Mouse (Mus musculus) liver, embryonic 11.5 days (tissue): Measurements from ENCODE around the gene Itgb6. TPM values are rescaled to one million over a fixed set of nuclear protein-coding genes. Genes with fewer than 3 reads are reported as not detected.

Experiments
- ATAC-seq: fragments of 200-750 bp; cut with Nextera tagmentation; replicated peaks from 2 replicates; pipeline ENCODE4 v1.8.0; 2017; ENCODE audit warnings: moderate number of reproducible peaks, mild to moderate bottlenecking, moderate TSS enrichment, moderate library complexity; ENCODE audit not compliant: low FRiP score
- DNase-seq: peaks from one replicate; pipeline ENCODE4 v3.0.0-alpha.2; 2017; ENCODE audit warnings: low spot score
- H3K27ac ChIP-seq: fragments of 300-500 bp; sonication (generic); 2 replicates; pipeline ENCODE4 v1.5.1; 2014; ENCODE audit warnings: mild to moderate bottlenecking, low read depth, low read length, control low read depth
- H3K27me3 ChIP-seq: fragments of 300-500 bp; sonication (generic); replicated peaks from 2 replicates; pipeline ENCODE4 v1.6.1; 2014; ENCODE audit warnings: low read length, mixed read lengths; ENCODE audit not compliant: control insufficient read depth, insufficient read depth
- H3K36me3 ChIP-seq: fragments of 300-500 bp; sonication (generic); 2 replicates; pipeline ENCODE4 v1.6.1; 2014; ENCODE audit warnings: mild to moderate bottlenecking, low read length, moderate library complexity, mixed read lengths; ENCODE audit not compliant: control insufficient read depth, insufficient read depth
- H3K4me1 ChIP-seq: fragments of 300-500 bp; sonication (generic); replicated peaks from 2 replicates; pipeline ENCODE4 v1.6.1; 2014; ENCODE audit warnings: low read length, mixed read lengths; ENCODE audit not compliant: control insufficient read depth, insufficient read depth
- H3K4me2 ChIP-seq: fragments of 300-500 bp; sonication (generic); 2 replicates; pipeline ENCODE4 v1.6.1; 2014; ENCODE audit warnings: mild to moderate bottlenecking, control low read depth, moderate library complexity
- H3K4me3 ChIP-seq: fragments of 300-500 bp; sonication (generic); 2 replicates; pipeline ENCODE4 v1.5.1; 2014; ENCODE audit warnings: low read depth, low read length, control low read depth
- H3K9ac ChIP-seq: fragments of 300-500 bp; sonication (generic); 2 replicates; pipeline ENCODE4 v1.6.1; 2014; ENCODE audit warnings: low read depth, low read length, control low read depth
- H3K9me3 ChIP-seq: fragments of 300-500 bp; sonication (generic); 2 replicates; pipeline ENCODE4 v1.6.1; 2016; ENCODE audit warnings: low read length, inconsistent platforms, mixed read lengths; ENCODE audit not compliant: control insufficient read depth
- WGBS: fragments of 180-500 bp; shearing (Covaris S2); extraction: QIAGEN DNeasy Blood & Tissue Kit; methylation state at CpG from one replicate; pipeline ENCODE4 v1.1.7; 2014; 5-methylcytosine and 5-hydroxymethylcytosine counted together
- polyA plus RNA-seq: library from polyadenylated mRNA; unstranded; fragments of >200 nt; fragmentation: Nextera tagmentation; extraction: Ambion mirVana; gene quantifications from 2 replicates; pipeline ENCODE4 v1.2.1, GENCODE M21; 2014

The Itgb6 gene
- polyA plus RNA-seq, 1 experiment from 2014 or later, result 0.23 TPM

DNA sequence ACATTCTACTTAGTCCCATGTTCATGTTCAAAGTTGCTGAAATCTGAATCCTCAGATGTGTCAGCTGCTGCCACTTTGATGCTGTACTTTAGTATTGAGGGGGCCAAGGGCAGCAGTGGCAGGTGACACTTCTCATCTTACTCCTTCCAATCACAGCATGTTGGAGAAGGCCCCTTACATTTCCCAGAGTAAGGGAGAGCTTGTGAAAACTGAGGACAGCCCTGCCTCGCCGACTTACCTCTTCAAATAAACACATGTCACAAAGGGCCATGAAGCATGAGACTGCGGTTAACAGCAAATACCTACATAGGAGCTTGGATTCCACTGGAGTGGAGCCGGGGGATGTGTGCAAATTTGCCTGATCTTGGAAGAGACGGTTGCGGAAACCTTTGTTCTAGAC lies 86.4 kb downstream of the Itgb6 start:
- H3K9ac ChIP-seq, result no peak overlapping the region
- no peaks in the 10 kb centered on the region for H3K27me3 ChIP-seq
- no peaks in the 10 kb centered on the region for H3K36me3 ChIP-seq
- no peaks in the 10 kb centered on the region for H3K4me1 ChIP-seq
- no peak overlapping the region for H3K4me3 ChIP-seq
- no peak for DNase-seq
- WGBS, result 72% methylated on average over 6 of the region's 6 CpGs
- no peak overlapping the region for H3K4me2 ChIP-seq
- no peak for ATAC-seq
- no peaks in the 10 kb centered on the region for H3K9me3 ChIP-seq
- no peak overlapping the region for H3K27ac ChIP-seq

DNA sequence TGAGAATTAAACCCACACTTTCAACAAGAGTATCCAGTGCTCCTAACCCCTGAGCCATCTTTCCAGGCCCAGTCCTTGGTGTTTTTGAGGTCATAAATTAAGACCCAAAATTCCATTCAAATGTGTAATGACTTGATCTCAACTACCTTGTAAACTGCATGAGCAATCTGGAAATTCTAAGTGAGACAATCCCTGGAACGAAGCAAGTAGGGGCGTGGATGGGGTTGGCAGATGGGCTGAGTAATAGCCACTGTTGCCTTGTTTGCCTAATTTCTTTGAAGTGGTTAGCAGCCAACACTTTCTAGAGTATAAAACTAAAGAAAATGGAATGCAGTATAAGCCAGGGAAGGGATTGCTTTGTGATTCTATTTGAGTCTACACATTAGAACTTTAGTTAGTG lies 89.7 kb downstream of the Itgb6 start:
- ATAC-seq, result no peak
- Histone ChIP-seq H3K4me2 (no peak overlapping the region), H3K4me3 (no peak overlapping the region), H3K9ac (no peak overlapping the region), H3K27ac (no peak overlapping the region), H3K4me1 (no peaks in the 10 kb centered on the region), H3K27me3 (no peaks in the 10 kb centered on the region), H3K36me3 (no peaks in the 10 kb centered on the region), H3K9me3 (no peaks in the 10 kb centered on the region)
- no peak for DNase-seq
- 71% methylated on average over 2 of the region's 2 CpGs for WGBS

DNA sequence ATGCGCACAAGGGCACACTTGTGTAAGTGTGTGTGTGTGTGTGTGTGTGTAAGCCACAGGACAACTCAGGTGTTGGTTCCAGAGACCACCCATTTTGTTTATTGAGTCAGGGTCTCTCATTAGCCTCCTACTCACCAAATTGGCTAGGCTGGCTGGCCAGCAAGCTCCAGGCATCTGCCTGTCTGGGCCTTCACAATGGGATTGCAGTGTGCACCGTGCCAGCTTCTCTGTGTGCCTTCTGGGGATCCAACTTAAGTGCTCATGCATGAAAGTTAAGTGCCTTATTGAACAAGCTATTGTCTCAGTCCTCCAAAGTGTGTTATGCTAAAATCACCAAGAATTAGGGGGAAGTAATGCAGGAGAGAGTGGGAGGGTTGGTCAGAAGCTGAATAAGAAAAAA lies 92.1 kb downstream of the Itgb6 start:
- Histone ChIP-seq H3K4me3 (no peak overlapping the region), H3K27ac (no peak overlapping the region), H3K9ac (no peak overlapping the region), H3K36me3 (no peaks in the 10 kb centered on the region), H3K27me3 (no peaks in the 10 kb centered on the region), H3K9me3 (no peaks in the 10 kb centered on the region), H3K4me2 (no peak overlapping the region), H3K4me1 (no peaks in the 10 kb centered on the region; the same call in 1 of the 2 replicates)
- 80% methylated on average over 2 of the region's 2 CpGs for WGBS
- DNase-seq (no peak), ATAC-seq (no peak)

DNA sequence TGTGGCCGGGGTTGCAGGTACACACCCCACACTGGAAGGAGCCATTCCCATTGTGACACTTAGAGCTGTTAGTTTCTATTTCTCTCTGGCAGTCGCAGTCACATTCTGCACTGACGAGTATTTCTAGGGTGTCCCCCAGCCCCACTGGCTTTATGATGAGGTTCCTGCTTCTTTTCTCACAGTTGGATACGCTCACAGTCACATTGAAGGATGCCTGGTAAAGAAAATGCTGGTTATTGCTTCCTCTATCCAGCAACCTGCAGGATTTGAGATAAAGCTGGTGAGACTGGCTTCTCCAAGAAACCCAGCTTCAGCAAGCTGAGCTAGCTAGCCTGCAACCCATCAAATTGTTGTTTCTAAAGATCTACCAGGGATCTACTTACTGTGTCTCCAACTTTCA lies 94.5 kb downstream of the Itgb6 start:
- WGBS, result 63% methylated on average over 4 of the region's 4 CpGs
- DNase-seq, result no peak

GRCm38 (mm10) chr2:60627515-60627914 lies 94.9 kb downstream of the Itgb6 start:
- 81% methylated on average over 10 of the region's 10 CpGs for WGBS
- no peak overlapping the region for H3K9ac ChIP-seq
- ATAC-seq, result no peak
- no peak overlapping the region for H3K4me2 ChIP-seq
- H3K27ac ChIP-seq, result no peak overlapping the region
- DNase-seq, result no peak
- no peaks in the 10 kb centered on the region for H3K9me3 ChIP-seq
- no peaks in the 10 kb centered on the region; the same call in 1 of the 2 replicates for H3K4me1 ChIP-seq
- H3K4me3 ChIP-seq, result no peak overlapping the region
- H3K36me3 ChIP-seq, result no peaks in the 10 kb centered on the region
- H3K27me3 ChIP-seq, result no peaks in the 10 kb centered on the region

More for the DNA sequence above, 94.5 kb downstream of the Itgb6 start:
- Histone ChIP-seq H3K36me3 (no peaks in the 10 kb centered on the region), H3K9me3 (no peaks in the 10 kb centered on the region), H3K4me2 (no peak overlapping the region), H3K9ac (no peak overlapping the region), H3K4me1 (no peaks in the 10 kb centered on the region; the same call in 1 of the 2 replicates), H3K27ac (no peak overlapping the region), H3K27me3 (no peaks in the 10 kb centered on the region), H3K4me3 (no peak overlapping the region)
- ATAC-seq, result no peak

- no peak overlapping the region for H3K4me2 ChIP-seq
- no peak overlapping the region for H3K9ac ChIP-seq
- no peak overlapping the region for H3K27ac ChIP-seq
- no peaks in the 10 kb centered on the region for H3K27me3 ChIP-seq
- WGBS, result 11% methylated on average over 2 of the region's 2 CpGs
- ATAC-seq (no peak), DNase-seq (no peak)
- no peaks in the 10 kb centered on the region; the same call in 1 of the 2 replicates for H3K4me1 ChIP-seq
- H3K36me3 ChIP-seq, result no peaks in the 10 kb centered on the region
- H3K4me3 ChIP-seq, result no peak overlapping the region
- H3K9me3 ChIP-seq, result no peaks in the 10 kb centered on the region
These were observed 96.7 kb downstream of the Itgb6 start for GRCm38 (mm10) chr2:60625766-60626165.

GRCm38 (mm10) chr2:60622161-60622560 lies 100.3 kb downstream of the Itgb6 start:
- Histone ChIP-seq H3K9me3 (no peaks in the 10 kb centered on the region), H3K4me3 (no peak overlapping the region), H3K4me1 (no peaks in the 10 kb centered on the region; the same call in 1 of the 2 replicates), H3K4me2 (no peak overlapping the region), H3K9ac (no peak overlapping the region), H3K27me3 (no peaks in the 10 kb centered on the region), H3K36me3 (no peaks in the 10 kb centered on the region), H3K27ac (no peak overlapping the region)
- ATAC-seq (no peak), DNase-seq (no peak)
- WGBS, result 38% methylated on average over 7 of the region's 7 CpGs

GRCm38 (mm10) chr2:60614758-60615157 lies 107.7 kb downstream of the Itgb6 start:
- ATAC-seq (no peak), DNase-seq (no peak)
- no peak overlapping the region for H3K27ac ChIP-seq
- H3K27me3 ChIP-seq, result no peaks in the 10 kb centered on the region
- no peak overlapping the region for H3K4me3 ChIP-seq
- H3K9ac ChIP-seq, result no peak overlapping the region
- 88% methylated on average over 7 of the region's 7 CpGs for WGBS
- no peaks in the 10 kb centered on the region for H3K9me3 ChIP-seq
- no peak overlapping the region for H3K4me2 ChIP-seq
- H3K36me3 ChIP-seq, result no peaks in the 10 kb centered on the region
- H3K4me1 ChIP-seq, result no peaks in the 10 kb centered on the region

DNA sequence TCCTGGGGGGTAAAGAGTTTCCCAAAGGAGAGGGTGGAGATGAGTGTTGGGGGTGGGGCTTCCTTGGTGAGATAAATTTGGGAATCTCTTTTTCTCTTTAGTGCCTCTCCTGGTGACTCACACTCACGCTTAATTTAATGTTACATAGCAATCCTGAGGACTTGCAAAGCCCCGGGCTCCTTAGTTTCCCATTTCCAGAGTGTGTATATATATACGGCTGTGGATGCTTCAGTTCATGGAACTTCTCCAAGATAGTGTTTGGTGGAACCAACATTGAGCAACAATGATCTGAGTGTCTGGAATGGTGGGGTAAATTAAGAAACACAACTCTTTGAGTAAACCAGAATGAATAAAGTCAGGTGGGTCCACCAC lies 108.6 kb downstream of the Itgb6 start:
- H3K9ac ChIP-seq, result no peak overlapping the region
- H3K27me3 ChIP-seq, result no peaks in the 10 kb centered on the region
- no peak for ATAC-seq
- H3K9me3 ChIP-seq, result no peaks in the 10 kb centered on the region
- H3K36me3 ChIP-seq, result no peaks in the 10 kb centered on the region
- no peak overlapping the region for H3K27ac ChIP-seq
- no peak overlapping the region for H3K4me2 ChIP-seq
- H3K4me1 ChIP-seq, result no peaks in the 10 kb centered on the region
- H3K4me3 ChIP-seq, result no peak overlapping the region
- DNase-seq, result no peak
- WGBS, result 80% methylated on average over 3 of the region's 3 CpGs
